Mouse (Mus musculus): ENCODE data around the gene Cyp1a2.

Gene Cyp1a2

GRCm38 (mm10) chr9:57644944-57645893 lies 38.3 kb downstream of the Cyp1a2 start:
- peak; percentile 92 to 95 for DNase-seq

GRCm38 (mm10) chr9:57644442-57644943 lies 39.0 kb downstream of the Cyp1a2 start:
- no peak for DNase-seq

- DNase-seq: peak in 1 of 2 experiments; percentile 53
Measured at GRCm38 (mm10) chr9:57643856-57644180, 39.7 kb downstream of the Cyp1a2 start.

GRCm38 (mm10) chr9:57643169-57643855 lies 40.2 kb downstream of the Cyp1a2 start:
- DNase-seq: peak; percentile 46 to 73

- DNase-seq: no peak
Measured at GRCm38 (mm10) chr9:57641775-57642550, 41.5 kb downstream of the Cyp1a2 start.

- DNase-seq: no peak
Measured at GRCm38 (mm10) chr9:57641022-57641421, 42.5 kb downstream of the Cyp1a2 start.

GRCm38 (mm10) chr9:57640384-57640783 lies 43.1 kb downstream of the Cyp1a2 start:
- DNase-seq: peak; percentile 53 to 77

- DNase-seq: no peak
Measured at GRCm38 (mm10) chr9:57639661-57640328, 43.7 kb downstream of the Cyp1a2 start.

- peak; percentile 85 to 93 for DNase-seq
Measured at GRCm38 (mm10) chr9:57638651-57639459, 44.6 kb downstream of the Cyp1a2 start.

GRCm38 (mm10) chr9:57637741-57638322 lies 45.7 kb downstream of the Cyp1a2 start:
- DNase-seq: peak; percentile 84 to 88

- no peak for DNase-seq
Measured at GRCm38 (mm10) chr9:57637272-57637671, 46.2 kb downstream of the Cyp1a2 start.

- DNase-seq: no peak
Measured at GRCm38 (mm10) chr9:57633481-57634024, 50.0 kb downstream of the Cyp1a2 start.

- peak; percentile 72 to 79 for DNase-seq
Measured at GRCm38 (mm10) chr9:57629118-57629874, 54.2 kb downstream of the Cyp1a2 start.

GRCm38 (mm10) chr9:57628717-57629116 lies 54.8 kb downstream of the Cyp1a2 start:
- DNase-seq: no peak

- no peak for DNase-seq
Measured at GRCm38 (mm10) chr9:57627892-57628291, 55.6 kb downstream of the Cyp1a2 start.

- no peak for DNase-seq
Measured at GRCm38 (mm10) chr9:57627191-57627590, 56.3 kb downstream of the Cyp1a2 start.
